Mouse (Mus musculus) ZHBTc4 (cell line): ENCODE measurements around the gene Napepld.
"Not testable (repeated sequence)": the region's sequence is repeated elsewhere in the genome, so short reads cannot be mapped to it uniquely, and the experiment has no call there.

Experiments
- DNase-seq: peaks from one replicate; pipeline ENCODE4 v3.0.0-alpha.2; 2011; ENCODE audit warnings: low read depth, low spot score

Gene Napepld

GRCm38 (mm10) chr5:21701351-21702008, at the start of gene Napepld:
Napepld (minus strand) TSS chr5:21701396.
- peak; percentile 98 for DNase-seq

GRCm38 (mm10) chr5:21745966-21746365, 44.8 kb upstream of the Napepld start:
- DNase-seq, result no peak

GRCm38 (mm10) chr5:21744651-21745050, 43.5 kb upstream of the Napepld start:
- DNase-seq, result no peak

DNA sequence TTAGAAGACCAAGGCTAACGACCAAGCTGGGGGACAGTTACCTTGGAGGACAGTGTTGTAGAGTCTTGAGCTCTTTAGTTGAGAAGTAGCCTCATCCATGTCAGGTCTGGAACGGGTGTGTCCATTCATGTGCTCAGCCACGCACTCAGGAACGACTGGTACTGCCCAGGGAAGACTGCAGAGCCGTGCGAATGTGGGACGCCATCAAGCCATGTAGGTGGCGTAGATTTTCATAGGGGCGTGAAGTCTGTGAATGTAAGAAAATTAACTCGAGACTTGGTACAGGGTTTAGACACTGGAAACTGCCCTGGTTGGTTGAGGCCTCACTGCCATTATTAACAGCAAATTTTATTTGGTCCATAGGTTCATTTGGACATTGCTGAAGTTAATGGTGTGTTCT, 42.4 kb upstream of the Napepld start:
- DNase-seq, result no peak

- peak; percentile 62 for DNase-seq
These were observed 38.7 kb upstream of the Napepld start for GRCm38 (mm10) chr5:21739881-21740280.

DNA sequence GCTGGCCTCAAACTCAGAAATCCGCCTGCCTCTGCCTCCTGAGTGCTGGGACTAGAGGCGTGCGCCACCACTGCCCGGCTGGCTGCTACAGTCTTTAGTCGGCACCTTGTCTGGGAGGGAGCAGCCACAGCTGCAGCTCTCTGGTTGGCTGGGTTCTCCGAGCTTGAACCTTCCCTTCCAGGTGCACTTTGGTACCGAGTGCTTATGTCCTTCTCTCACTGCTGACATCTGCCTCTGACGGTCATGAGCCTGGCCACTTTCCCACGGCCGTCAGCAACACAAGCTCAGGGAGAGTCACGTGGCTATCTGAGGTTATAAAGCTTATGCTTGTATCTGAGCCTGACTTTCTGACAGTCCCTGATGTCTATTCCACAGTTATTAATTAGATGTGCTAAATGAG, 37.9 kb upstream of the Napepld start:
- DNase-seq, result peak; percentile 35

DNA sequence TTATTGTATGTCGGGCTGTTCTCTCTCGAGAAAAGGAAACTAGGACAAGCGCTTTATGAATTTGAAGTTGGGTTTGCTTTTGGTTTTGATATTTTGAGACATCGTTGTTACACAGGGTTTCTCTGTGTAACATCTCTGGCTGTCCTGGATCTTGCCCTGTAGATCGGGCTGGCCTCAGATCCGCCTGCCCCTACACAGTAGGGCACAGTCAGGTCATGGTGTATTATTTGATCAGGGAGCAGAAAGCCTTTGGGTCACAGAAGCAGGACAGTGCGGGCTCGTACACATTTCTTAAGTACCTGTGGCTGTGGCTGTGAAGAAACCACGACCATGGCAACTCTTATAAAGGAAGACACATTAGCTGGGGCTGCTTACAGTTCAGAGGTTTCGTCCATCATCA, 36.4 kb upstream of the Napepld start:
- DNase-seq, result no peak

- DNase-seq, result peak; percentile 94
These were observed 35.9 kb upstream of the Napepld start, which contains the start of gene Pmpcb for GRCm38 (mm10) chr5:21736956-21737585. Pmpcb (plus strand) TSS chr5:21737141.

DNA sequence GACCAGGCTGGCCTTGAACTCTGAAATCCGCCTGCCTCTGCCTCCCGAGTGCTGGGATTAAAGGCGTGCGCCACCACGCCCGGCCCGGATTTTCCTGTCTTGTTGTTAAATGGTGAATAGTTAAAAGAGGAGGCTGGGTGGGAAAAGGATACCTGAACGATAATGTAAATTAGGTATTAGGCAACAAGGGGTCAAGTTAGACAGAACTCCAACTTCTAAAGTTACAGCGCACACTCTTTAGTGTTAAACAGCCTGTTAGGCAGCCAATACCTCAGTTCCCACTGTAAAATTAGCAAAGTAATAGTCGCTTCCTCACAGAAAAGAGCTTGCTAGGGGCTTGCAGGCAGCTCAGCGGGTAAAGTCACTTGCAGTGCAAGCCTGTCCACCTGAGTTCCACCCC, 34.9 kb upstream of the Napepld start:
- peak; percentile 35 for DNase-seq

DNA sequence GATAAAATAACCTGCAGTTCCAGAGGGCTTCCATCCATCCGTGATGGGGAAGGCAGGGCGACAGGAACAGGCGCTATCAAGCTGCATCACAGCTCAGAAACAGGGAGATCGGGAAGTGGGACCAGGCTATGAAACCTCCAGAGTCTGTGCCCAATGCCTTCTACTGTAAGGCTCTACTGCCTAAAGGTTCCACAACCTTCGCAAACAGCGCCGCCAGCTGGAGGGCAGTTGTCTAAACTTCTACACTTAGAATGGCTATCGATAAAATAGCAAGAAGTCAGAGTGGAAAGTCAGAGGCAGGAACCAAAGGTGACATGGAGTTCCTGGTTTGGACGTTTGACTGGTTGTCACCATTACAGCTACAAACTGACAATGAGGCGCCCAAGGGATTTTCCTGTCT, 34.4 kb upstream of the Napepld start:
- peak; percentile 92 for DNase-seq

DNA sequence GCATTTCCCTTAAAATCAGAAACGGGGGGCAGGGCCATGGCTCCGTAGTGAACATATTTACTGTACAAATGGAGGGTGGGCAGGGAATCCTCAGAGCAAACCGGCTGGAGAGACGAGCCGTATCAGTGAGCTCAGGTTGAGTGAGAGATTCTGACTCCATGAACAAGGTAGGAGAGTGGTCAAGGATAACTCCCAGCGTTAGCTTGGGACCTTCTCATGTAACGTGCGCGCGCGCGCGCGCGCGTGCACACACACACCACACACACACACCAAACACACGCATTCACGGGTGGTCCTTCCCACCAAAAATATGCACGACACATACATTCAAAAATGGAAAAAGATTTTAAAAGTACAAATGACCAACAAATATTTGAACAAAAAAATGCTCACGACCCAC, 33.9 kb upstream of the Napepld start:
- peak; percentile 49 for DNase-seq

GRCm38 (mm10) chr5:21732930-21733329, 31.7 kb upstream of the Napepld start:
- peak; percentile 73 for DNase-seq

DNA sequence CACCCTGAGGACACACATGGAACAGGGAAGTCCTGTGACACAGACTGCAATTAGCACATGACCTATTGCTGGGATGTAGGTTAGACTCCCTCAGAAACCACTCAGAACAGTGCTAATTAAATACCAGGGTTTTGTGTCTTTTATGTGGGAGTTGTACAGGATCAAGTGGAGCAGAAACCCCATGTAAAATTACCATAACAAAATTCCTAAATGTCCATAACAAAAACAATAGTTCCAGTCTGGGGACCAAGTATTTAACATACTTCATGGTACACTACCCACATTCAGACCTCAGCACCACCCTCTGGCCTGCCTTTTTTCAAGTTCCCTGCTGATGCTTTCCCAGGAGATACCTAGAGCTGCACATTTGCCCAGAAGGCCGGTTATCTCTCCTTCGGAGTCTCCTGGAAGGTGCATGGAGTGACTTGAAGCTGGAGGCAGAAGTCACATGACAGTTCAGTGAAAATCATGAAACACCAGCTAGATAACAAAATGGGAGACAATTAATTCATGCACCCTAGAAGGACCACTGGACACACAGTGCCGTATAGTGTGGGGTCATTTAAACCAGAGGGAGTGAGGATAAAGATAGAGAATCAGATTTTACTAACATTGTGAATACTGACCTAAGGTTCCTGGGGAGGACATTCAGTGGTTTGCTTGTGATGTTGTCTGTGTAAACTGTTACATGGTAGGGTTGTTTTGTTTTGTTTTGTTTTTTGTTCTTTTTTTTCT, 31.1 kb upstream of the Napepld start:
- peak; percentile 84 for DNase-seq

DNA sequence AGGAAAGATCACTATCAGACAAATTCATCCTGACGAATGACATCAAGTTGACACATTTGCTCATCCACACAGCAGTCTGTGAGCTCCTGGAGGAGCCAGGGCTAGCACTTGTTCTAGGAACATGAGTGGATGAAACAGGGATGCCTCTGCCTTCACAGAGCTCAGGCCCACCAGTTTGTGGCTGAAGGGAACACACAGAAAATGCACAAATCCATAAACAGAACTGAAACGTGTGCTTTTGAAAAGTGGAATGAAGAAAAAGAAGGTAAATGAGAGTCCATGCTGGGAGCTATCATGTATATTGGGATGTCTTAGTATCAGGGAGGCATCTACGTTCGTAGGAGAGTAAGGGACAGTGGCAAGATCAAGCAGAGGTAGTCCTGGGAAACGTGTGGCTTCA, 27.9 kb upstream of the Napepld start:
- DNase-seq, result no peak

DNA sequence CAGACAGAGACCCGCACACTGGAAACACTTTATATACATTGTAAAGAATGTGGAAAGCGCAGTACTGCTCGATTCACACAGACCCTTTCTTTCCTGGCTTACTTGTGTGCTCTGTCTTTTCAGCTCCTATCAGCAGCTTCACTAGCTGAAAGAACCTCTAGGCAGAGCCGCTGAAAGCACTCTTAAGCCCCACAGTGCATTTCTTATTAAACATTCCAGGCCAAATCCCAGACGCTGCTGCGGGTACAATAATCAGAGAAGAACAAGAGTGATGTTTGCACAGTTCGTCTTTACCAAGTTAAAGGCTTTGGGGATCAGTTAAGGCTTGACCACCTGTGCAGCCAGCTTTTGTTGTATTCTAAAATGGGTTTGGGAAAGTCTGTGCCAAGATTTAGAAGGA, 23.7 kb upstream of the Napepld start:
- DNase-seq, result no peak

- no peak for DNase-seq
These were observed 23.2 kb upstream of the Napepld start for GRCm38 (mm10) chr5:21724427-21724826.

- DNase-seq, result no peak
These were observed 18.0 kb upstream of the Napepld start for GRCm38 (mm10) chr5:21719209-21719608.

DNA sequence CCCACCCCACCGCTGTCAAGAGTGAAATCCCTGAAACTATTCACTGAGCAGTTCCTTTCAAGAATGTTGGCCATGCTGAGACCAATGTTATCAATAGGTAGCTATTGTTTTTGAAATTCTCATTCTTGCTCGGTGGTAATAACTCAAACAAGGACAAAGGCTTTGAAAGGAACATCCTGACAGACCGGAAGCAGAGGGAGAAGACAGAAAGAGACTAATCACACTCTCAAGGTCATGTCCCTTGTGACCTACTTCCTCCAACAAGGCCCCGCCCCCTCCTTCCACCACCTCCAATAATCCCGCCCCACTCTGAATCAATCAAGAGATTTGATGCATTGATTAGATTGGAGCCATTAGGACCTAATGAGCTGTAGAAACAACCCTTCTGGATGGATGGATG, 17.4 kb upstream of the Napepld start:
- DNase-seq, result peak; percentile 53

DNA sequence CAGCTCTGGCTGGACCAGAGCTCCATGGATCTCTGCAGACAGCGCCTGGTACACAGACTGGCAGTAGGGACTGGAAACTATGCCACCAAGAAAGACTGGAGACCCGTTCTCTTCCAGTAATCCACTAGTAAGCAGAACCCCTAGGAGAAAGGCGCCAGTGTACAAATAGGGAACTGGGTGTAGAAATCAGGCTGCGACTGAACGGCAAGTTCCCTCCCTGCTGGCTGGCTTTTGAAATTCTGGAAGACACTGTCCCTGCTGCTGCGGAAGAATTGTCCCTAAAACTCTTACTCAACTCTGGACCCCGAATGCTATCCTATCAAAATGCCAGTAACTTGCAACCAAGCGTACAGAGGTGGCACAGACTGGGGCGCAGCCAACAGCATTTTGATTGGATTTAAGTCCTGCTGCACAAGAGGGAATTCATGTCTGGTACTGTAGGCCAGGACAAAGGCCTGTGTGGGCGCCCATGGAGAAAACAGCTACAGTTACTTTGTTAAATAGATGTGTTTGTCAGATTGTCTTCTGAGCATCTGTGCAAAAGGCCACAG, 16.0 kb upstream of the Napepld start:
- peak; percentile 11 for DNase-seq

DNA sequence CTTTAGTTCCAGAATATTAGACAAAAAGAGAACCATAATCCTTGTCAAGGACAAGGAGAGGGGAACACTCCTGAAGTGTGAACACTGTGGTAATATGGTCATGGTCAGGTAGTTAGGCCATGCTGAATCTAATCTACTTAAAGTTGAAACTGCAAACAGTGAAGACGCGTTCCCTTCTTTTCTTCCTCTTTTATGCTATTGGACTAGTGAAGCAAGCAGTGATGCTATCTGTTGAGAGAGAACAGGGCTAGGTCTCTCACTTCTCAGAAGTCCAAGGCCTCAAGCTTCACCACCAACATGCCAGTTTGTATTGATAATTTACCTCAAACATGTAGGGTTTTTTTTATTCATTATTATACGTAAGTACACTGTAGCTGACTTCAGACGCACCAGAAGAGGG, 13.3 kb upstream of the Napepld start:
- DNase-seq, result no peak

- peak; percentile 42 for DNase-seq
These were observed 11.0 kb upstream of the Napepld start for GRCm38 (mm10) chr5:21712127-21712715.

DNA sequence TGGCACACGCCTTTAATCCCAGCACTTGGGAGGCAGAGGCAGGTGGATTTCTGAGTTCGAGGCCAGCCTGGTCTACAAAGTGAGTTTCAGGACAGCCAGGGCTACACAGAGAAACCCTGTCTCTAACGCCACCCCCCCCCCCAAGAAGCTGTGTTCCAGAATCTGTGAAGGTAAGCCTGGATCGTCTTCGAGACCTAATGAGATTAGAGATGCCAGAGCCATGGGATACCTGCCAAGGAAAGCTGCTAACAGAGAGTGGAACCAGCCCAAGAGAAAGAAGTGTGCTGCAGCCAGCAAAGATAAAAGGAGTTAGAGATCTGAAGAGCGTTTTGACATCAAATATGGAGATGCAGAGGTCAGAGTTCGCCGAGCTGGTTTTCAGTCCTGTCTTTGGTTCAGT, 6.8 kb upstream of the Napepld start:
- DNase-seq, result not testable (repeated sequence)
